In genomic region chr7:83878676-83879448, GRCm38 (mm10) we compare ENCODE assay signal across 8 mouse cellular contexts. TPM values are rescaled to one million over a fixed set of nuclear protein-coding genes. Genes with fewer than 3 reads are reported as not detected.
DNase-seq lines count a peak whose midpoint lies in the region; ATAC-seq and TF ChIP-seq lines count a peak whose summit lies in the region.
"Had no signal": no experiment of that assay in that cellular context is flagged by ENCODE, and none has a peak within 500 bp of the region (broad histone marks: within the 10 kb centered on the region; RNA-seq: fewer than 3 reads in every experiment).

No protein-coding gene starts in this region.

- H3K4me3 ChIP-seq in embryonic facial prominence, embryonic 12.5 days = no peak overlapping the region
- no peak overlapping the region for H3K4me3 ChIP-seq in olfactory bulb, adult 2 months (ENCODE audit: insufficient read depth, low read depth, low read length)
- H3K4me3 ChIP-seq: erythroblast, embryonic 14.5 days had no signal

- peaks cover 57% of the 10 kb centered on the region for H3K4me1 ChIP-seq in embryonic facial prominence, embryonic 12.5 days
- H3K4me1 ChIP-seq in olfactory bulb, adult 2 months (ENCODE audit: control insufficient read depth, insufficient read depth, low read length) = peaks cover 9% of the 10 kb centered on the region

- no peak overlapping the region for H3K27ac ChIP-seq in embryonic facial prominence, embryonic 12.5 days
- H3K27ac ChIP-seq in olfactory bulb, adult 2 months (ENCODE audit: insufficient read depth, low read depth, low read length) = peak overlapping the region; percentile 42; the same call in 1 of the 2 replicates

- H3K4me2 ChIP-seq in embryonic facial prominence, embryonic 12.5 days (replicated peaks) = peak overlapping the region; percentile 91

- TF ChIP-seq CTCF in olfactory bulb, adult 2 months (IDR thresholded peaks at IDR 0.05; ENCODE audit: insufficient read depth, low read depth, low read length) = no peak

- peaks cover 25% of the 10 kb centered on the region for H3K36me3 ChIP-seq in embryonic facial prominence, embryonic 12.5 days

- WGBS in embryonic facial prominence, embryonic 12.5 days = 11% methylated on average over 5 of the region's 5 CpGs
- 19% methylated on average over 5 of the region's 5 CpGs for WGBS in olfactory bulb, adult 2 months

- no peaks in the 10 kb centered on the region for H3K27me3 ChIP-seq in embryonic facial prominence, embryonic 12.5 days

- ATAC-seq in embryonic facial prominence, embryonic 12.5 days (ENCODE audit: insufficient number of reproducible peaks, insufficient read depth, low FRiP score, low TSS enrichment) = no peak

- DNase-seq in right cerebral cortex, adult 18-20 months = peak; percentile 23
- no peak for DNase-seq in right cerebral cortex, postnatal 4 days
- DNase-seq in kidney, adult 9 months = peak; percentile 61
- DNase-seq in adrenal gland, adult 18-20 months (ENCODE audit: low spot score in 2 of 2) = no peak
- no peak for DNase-seq in cerebellum, postnatal 25 days

- H3K9ac ChIP-seq in embryonic facial prominence, embryonic 12.5 days = no peak overlapping the region

- H3K9me3 ChIP-seq in embryonic facial prominence, embryonic 12.5 days = no peaks in the 10 kb centered on the region

- TF ChIP-seq POLR2A in olfactory bulb, adult 2 months (IDR thresholded peaks at IDR 0.05; ENCODE audit: insufficient read depth, low read depth, low read length) = no peak

RNA-seq across cellular contexts. Expression of gene Tlnrd1, which starts 5.2 kb away (rescaled TPM):
- polyA plus RNA-seq in embryonic facial prominence, embryonic 12.5 days (2016; fragmentation: Nextera tagmentation; extraction: Ambion mirVana) = 29.3 and 29.8 TPM in 2 replicates
- polyA plus RNA-seq in olfactory bulb, adult 2 months (2012; ENCODE audit: insufficient read depth, insufficient read length, low replicate concordance, missing spikeins) = 138 TPM in 1 of 2 replicates, not detected in the other
- 10 to 100 TPM; 12.7 to 17.4 TPM for total RNA-seq in adrenal gland, adult 18-20 months (2021)

RNA-seq across cellular contexts. Expression of gene Mesd, which starts 5.4 kb away (rescaled TPM):
- 111 and 113 TPM in 2 replicates for polyA plus RNA-seq in embryonic facial prominence, embryonic 12.5 days (2016; fragmentation: Nextera tagmentation; extraction: Ambion mirVana)
- not detected in 2 replicates for polyA plus RNA-seq in olfactory bulb, adult 2 months (2012; ENCODE audit: insufficient read depth, insufficient read length, low replicate concordance, missing spikeins)
- 100 to 1,000 TPM in 1 of 2 experiments, 10 to 100 TPM in 1; 92.9 to 101 TPM for total RNA-seq in adrenal gland, adult 18-20 months (2021)

Comparison
In these comparisons a context has a peak if more than half of its experiments do, and no peak if none do; other contexts are left out.
1. DNase-seq: peak in right cerebral cortex, adult 18-20 months (single experiment) and kidney, adult 9 months (single experiment); none in right cerebral cortex, postnatal 4 days (single experiment), adrenal gland, adult 18-20 months (0 of 2) and cerebellum, postnatal 25 days (0 of 2).